Mouse (Mus musculus): ENCODE data around the gene Tmx4. TPM values are rescaled to one million over a fixed set of nuclear protein-coding genes. Genes with fewer than 3 reads are reported as not detected.
"Not testable (repeated sequence)": the region's sequence is repeated elsewhere in the genome, so short reads cannot be mapped to it uniquely, and the experiment has no call there.

Tmx4 gene
- 10 to 100 TPM; 48.4 to 51.4 TPM for total RNA-seq (2021)
- long read RNA-seq, experiment 1, full-length matches to known transcripts, result 10 of 16 reads
- long read RNA-seq, experiment 1, partial matches to known transcripts, result 0 of 16 reads
- long read RNA-seq, experiment 1, other reads (novel, unspliced or antisense), result 6 of 16 reads
- long read RNA-seq, experiment 2, full-length matches to known transcripts, result 4 of 5 reads
- long read RNA-seq, experiment 2, partial matches to known transcripts, result 0 of 5 reads
- long read RNA-seq, experiment 2, other reads (novel, unspliced or antisense), result 1 of 5 reads

- peak; percentile 99 for DNase-seq
Observed at GRCm38 (mm10) chr2:134643514-134644300, at the start of gene Tmx4. Tmx4 (minus strand) TSS chr2:134644145.

GRCm38 (mm10) chr2:134692125-134692524, 48.2 kb upstream of the Tmx4 start:
- DNase-seq, result no peak

- no peak for DNase-seq
Observed at GRCm38 (mm10) chr2:134691055-134691454, 47.1 kb upstream of the Tmx4 start.

DNA sequence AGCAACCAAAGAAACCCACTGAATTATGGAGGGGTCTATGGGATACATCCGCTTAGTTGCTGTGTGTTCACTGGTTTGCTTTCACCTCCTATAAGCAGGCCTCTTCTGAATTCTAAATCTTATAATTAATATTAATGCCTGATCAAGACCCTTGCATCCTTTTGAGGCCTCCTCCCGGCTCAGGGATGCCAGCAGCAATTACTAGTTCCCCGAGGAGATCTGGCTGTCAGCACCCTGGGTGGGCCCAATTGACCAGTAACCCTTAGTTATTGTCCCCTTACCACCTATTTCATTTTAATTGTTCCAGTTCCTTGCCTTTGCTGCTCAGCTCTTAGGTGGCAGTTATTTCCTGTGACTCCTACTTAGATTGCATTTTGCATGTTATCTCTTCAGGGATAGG, 38.4 kb upstream of the Tmx4 start:
- no peak for DNase-seq

- peak; percentile 9 to 48 for DNase-seq
Observed at GRCm38 (mm10) chr2:134681271-134681961, 37.5 kb upstream of the Tmx4 start.

GRCm38 (mm10) chr2:134679567-134679966, 35.6 kb upstream of the Tmx4 start:
- no peak for DNase-seq

DNA sequence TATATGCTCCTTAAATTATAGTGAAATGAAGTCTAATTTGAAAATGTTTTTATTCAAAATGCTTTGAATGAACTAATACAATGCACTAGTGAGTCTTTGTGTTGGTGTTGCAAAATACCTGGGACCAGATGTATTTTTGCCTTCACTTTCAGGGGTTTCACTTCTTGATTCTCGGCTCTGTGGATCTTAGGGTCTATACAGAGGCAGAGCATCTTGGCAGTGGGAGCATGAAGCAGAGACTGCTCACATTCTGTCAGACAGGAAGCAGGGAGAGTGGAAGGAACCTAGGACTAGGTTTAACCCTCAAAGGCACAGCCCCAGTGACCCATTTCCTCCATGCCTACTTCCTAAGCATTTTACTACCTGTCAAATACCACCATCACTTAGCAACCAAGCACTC, 31.5 kb upstream of the Tmx4 start:
- DNase-seq, result no peak

DNA sequence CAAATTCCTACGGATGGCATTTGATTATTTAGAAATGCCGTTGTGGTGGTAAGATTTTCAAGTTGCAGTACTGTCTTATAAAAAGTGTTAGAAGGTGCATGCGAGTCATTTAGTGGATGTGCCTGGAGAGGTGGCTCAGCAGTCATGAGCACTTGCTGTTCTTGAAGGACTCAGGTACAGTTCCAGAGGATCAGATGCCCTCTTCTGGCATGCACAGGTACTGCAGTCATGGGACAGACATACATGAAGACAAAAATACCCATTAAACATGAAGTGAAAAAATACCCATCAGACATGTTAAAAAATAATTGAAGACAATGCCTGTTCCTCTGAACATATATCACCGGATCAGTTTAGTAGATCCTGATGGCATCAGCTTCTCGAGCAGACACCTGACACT, 29.7 kb upstream of the Tmx4 start:
- DNase-seq, result peak in 1 of 2 experiments; percentile 50

DNA sequence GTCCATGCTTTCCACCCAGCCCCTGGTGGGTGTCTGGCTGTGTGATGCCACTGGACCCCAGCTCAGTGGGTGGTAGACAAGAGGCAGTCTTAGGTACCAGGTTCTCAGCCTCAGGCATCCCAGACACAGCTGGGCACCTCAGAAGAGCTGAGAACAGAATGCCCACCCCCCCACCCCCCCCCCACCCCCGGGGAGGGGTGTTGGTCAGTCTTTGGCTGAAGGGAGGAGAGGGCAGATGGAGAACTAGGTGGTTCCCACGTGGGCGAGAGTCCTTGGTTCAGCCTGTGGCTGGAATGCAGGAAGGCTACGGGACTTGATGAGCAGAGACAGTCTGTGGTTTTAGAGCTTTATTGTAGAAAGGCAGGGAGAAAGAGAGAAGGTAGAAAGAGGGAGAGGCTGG, 12.5 kb upstream of the Tmx4 start:
- DNase-seq, result no peak

- DNase-seq, result no peak
Observed at GRCm38 (mm10) chr2:134654668-134655067, 10.7 kb upstream of the Tmx4 start.

DNA sequence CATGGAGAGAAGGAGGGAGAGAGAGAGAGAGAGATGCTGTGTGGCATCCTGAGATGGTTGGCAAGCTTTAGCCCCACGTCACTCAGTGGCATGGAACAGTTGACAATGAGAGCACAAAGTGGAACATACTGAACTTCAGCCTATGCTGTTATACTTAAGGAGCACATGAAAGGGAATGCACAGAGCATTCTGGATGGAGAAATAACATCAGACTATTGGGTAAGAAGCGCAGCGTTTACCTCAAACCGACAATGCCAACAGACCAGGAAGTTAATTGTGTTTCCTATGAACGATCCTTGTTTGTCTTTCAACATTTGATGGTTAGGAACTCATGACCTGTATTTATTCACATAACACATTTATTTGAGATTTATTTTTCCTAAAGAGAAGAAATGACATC, 8.8 kb upstream of the Tmx4 start:
- DNase-seq, result no peak

GRCm38 (mm10) chr2:134648999-134649398, 5.1 kb upstream of the Tmx4 start:
- DNase-seq, result peak in 1 of 2 experiments; percentile 9

DNA sequence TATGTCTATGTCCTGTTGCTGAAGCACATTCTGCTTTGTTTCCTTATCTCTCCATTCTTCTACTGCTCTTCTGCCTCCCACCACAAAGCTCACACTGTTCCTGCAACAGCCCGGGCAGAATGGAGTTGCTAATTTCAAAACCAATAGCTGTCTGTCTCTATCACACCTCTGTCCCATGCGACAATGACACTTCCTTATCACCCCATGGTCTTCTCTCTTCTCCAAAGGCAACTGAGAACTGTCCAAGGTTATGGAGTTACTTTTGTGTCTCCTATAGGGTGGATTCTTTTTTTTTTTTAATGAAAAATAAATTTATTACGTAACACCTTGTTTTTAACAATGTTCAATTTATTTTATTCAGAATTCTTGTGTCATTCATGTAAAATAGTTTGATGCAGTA, 1.8 kb upstream of the Tmx4 start:
- no peak for DNase-seq

DNA sequence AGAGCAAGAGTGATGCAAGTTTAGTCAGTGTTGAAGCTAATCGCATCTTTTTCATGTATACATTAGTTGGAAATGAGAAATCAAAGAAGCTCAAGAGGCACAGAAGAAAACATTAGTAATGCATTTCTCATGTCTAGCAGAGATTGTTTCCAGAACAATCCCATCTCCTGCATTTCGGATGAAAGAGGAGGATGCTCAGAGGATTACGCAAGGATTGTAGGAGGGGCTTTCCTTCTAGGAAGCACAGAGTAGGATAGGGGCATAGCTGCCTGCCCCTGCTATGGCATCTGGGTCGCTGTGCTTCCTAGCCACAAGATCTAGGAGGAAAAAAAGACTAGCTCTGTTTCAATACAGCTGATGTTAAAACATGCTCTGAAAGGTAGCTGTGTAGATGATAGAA, 1.2 kb upstream of the Tmx4 start:
- no peak for DNase-seq

DNA sequence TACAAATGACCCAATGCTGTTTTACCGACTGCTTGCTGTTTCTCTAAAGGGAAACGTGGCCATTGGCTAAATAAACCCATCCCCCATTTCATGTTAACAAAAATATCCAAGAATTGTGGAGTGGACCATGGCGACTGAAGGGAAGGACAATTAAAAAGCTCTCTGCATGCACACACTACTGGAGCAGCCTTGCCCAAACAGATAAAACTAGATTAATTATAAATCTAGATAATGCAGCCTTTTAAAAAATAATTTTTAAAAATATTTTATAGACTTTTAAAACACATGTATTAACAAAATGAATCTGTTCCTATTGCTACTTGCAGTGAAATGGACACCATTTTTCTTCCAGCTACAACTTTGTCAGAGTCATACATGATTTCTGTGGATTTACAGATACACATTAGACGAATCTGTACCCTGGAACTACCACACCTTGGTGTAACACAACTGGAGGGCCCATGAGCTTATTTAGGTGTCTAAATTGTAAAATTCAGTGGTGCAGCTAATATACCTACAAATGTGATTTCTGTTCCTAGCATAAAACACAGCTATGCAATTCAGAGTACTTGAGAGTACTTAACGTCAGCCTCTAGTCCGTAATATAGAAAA, 462 bp upstream of the Tmx4 start:
- no peak for DNase-seq

GRCm38 (mm10) chr2:134642377-134642776, 1.6 kb downstream of the Tmx4 start:
- DNase-seq, result no peak

GRCm38 (mm10) chr2:134641372-134641771, 2.6 kb downstream of the Tmx4 start:
- DNase-seq, result no peak

DNA sequence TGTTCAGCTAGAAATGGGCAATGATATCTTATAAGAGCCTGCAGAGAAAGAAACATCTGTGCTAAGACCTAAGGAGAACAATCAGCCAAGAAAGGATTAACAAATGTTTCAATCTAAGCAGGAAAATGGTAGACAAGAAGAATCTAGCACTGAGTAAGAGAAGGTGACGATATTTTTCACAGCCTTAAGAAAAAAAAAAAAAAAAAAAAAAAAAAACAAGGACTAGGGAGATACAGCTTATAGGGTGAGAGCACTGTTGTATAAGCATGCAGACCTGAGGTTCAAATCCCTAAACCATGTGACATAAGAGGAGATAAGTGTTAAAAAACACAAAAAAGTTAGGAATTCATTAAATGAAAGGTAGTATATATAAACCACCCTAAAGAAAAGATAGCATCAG, 3.5 kb downstream of the Tmx4 start:
- no peak for DNase-seq

GRCm38 (mm10) chr2:134628541-134628940, 15.4 kb downstream of the Tmx4 start:
- DNase-seq, result not testable (repeated sequence)

- DNase-seq, result no peak
Observed at GRCm38 (mm10) chr2:134604935-134605334, 39.0 kb downstream of the Tmx4 start.

GRCm38 (mm10) chr2:134591081-134591694, 52.8 kb downstream of the Tmx4 start:
- DNase-seq, result no peak

DNA sequence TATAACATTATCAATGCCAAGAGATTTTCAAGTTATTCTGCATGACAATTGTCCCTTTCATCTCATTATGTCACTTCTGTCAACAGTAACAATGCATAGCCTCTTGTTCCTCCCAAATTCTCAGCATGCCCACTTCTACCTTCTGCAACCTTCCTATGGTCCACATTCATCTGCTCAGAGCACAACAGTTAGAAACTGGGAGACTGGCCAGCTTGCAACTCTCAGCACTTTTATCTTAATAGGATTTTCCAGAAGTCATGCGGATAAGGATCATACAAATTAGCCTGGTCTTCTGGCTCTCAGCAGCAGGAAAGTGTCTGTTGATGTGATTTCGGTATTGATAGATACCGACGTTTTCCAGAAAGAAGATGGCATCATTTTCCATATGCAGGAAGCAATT, 58.7 kb downstream of the Tmx4 start:
- no peak for DNase-seq
